16 mouse cellular contexts compared by ENCODE assay signal in genomic region chr8:107571486-107572135, GRCm38 (mm10). TPM values are rescaled to one million over a fixed set of nuclear protein-coding genes. Genes with fewer than 3 reads are reported as not detected.
DNase-seq lines count a peak whose midpoint lies in the region; ATAC-seq and TF ChIP-seq lines count a peak whose summit lies in the region.
"Had no signal": no experiment of that assay in that cellular context is flagged by ENCODE, and none has a peak within 500 bp of the region (broad histone marks: within the 10 kb centered on the region; RNA-seq: fewer than 3 reads in every experiment).

No protein-coding gene starts in this region.

- H3K4me1 ChIP-seq in embryonic fibroblast, embryonic 13.5 days (ENCODE audit: control insufficient read depth, insufficient read depth, low read length): 0 out of 2 replicates have a peak, but pooled peaks cover 3% of the 10 kb centered on the region
- H3K4me1 ChIP-seq in kidney, embryonic 16.5 days (ENCODE audit: insufficient read depth, low read length): no peaks in the 10 kb centered on the region
- H3K4me1 ChIP-seq: heart, embryonic 12.5 days had no signal

- 48% methylated on average over 7 of the region's 7 CpGs for WGBS in kidney, embryonic 16.5 days

- no peaks in the 10 kb centered on the region for H3K36me3 ChIP-seq in kidney, embryonic 16.5 days (ENCODE audit: insufficient read depth, low read length)
- H3K36me3 ChIP-seq: embryonic facial prominence, embryonic 10.5 days; heart, embryonic 12.5 days; hindbrain, embryonic 13.5 days; limb, embryonic 13.5 days; liver, embryonic 15.5 days had no signal

- 0 out of 2 replicates have a peak overlapping the region, but pooled peaks have one; percentile 7 for H3K27ac ChIP-seq in embryonic fibroblast, embryonic 13.5 days (ENCODE audit: insufficient read depth, low read length)
- no peak overlapping the region for H3K27ac ChIP-seq in kidney, embryonic 16.5 days (ENCODE audit: low read length)
- H3K27ac ChIP-seq: embryonic facial prominence, embryonic 10.5 days; hindbrain, embryonic 13.5 days; limb, embryonic 13.5 days; liver, embryonic 15.5 days had no signal

- H3K9ac ChIP-seq in kidney, embryonic 16.5 days (replicated peaks; ENCODE audit: low read length): no peak overlapping the region
- H3K9ac ChIP-seq: heart, embryonic 12.5 days; hindbrain, embryonic 13.5 days; limb, embryonic 13.5 days; liver, embryonic 15.5 days had no signal

- ATAC-seq in kidney, embryonic 16.5 days (ENCODE audit: low FRiP score, low TSS enrichment): peak; percentile 44; the same call in 1 of the 2 replicates
- ATAC-seq: forebrain, embryonic 14.5 days had no signal

- no peak overlapping the region for H3K4me2 ChIP-seq in kidney, embryonic 16.5 days (replicated peaks; ENCODE audit: low read depth, low read length)
- H3K4me2 ChIP-seq: heart, embryonic 12.5 days; hindbrain, embryonic 13.5 days; limb, embryonic 13.5 days; liver, embryonic 15.5 days had no signal

- intact Hi-C loops in left cerebral cortex, postnatal 14 days (cut with DNase I): no loop called here

- H3K4me3 ChIP-seq in embryonic fibroblast, embryonic 13.5 days (ENCODE audit: insufficient read depth, low read length): no peak overlapping the region
- H3K4me3 ChIP-seq in kidney, embryonic 16.5 days (ENCODE audit: low read length): no peak overlapping the region
- H3K4me3 ChIP-seq: embryonic facial prominence, embryonic 10.5 days; heart, embryonic 12.5 days; hindbrain, embryonic 13.5 days; limb, embryonic 13.5 days; liver, embryonic 15.5 days; myocyte had no signal

- peak; percentile 50 for DNase-seq in kidney, adult 11 months
- no peak for DNase-seq in kidney, postnatal 10 days
- DNase-seq in 416B (ENCODE audit: low read depth): peak; percentile 69
- no peak for DNase-seq in left cerebral cortex, postnatal 14 days (ENCODE audit: low spot score in 2 of 2)
- no peak for DNase-seq in left cerebral cortex, adult 18-20 months (ENCODE audit: low spot score in 2 of 2)
- no peak for DNase-seq in cerebellum, postnatal 36 days

- H3K9me3 ChIP-seq in kidney, embryonic 16.5 days (ENCODE audit: low read length): no peaks in the 10 kb centered on the region
- H3K9me3 ChIP-seq: embryonic facial prominence, embryonic 10.5 days; G1E; heart, embryonic 12.5 days; hindbrain, embryonic 13.5 days; limb, embryonic 13.5 days; liver, embryonic 15.5 days had no signal

- TF ChIP-seq POLR2A in embryonic fibroblast, embryonic 13.5 days (IDR thresholded peaks at IDR 0.05; ENCODE audit: low read depth, low read length): no peak

- no peaks in the 10 kb centered on the region for H3K27me3 ChIP-seq in kidney, embryonic 16.5 days (ENCODE audit: insufficient read depth, low read length)
- H3K27me3 ChIP-seq: heart, embryonic 12.5 days; hindbrain, embryonic 13.5 days; limb, embryonic 13.5 days; liver, embryonic 15.5 days had no signal

- no peak for TF ChIP-seq CTCF in embryonic fibroblast, embryonic 13.5 days (IDR thresholded peaks at IDR 0.05; ENCODE audit: borderline replicate concordance, insufficient read depth, low read length)

RNA-seq across cellular contexts. Expression of gene Psmd7, which starts 16.7 kb away (rescaled TPM):
- polyA plus RNA-seq in embryonic fibroblast, embryonic 13.5 days (2011; ENCODE audit: insufficient read length, low read depth, missing spikeins): 130 and 134 TPM in 2 replicates
- polyA plus RNA-seq in kidney, embryonic 16.5 days (2015; fragmentation: Nextera tagmentation; extraction: Ambion mirVana): 237 and 246 TPM in 2 replicates
- 100 to 1,000 TPM; 106 TPM for total RNA-seq in left cerebral cortex, postnatal 14 days (2021)
- 100 to 1,000 TPM; 109 to 110 TPM for total RNA-seq in left cerebral cortex, adult 18-20 months (2021)

Comparison
In these comparisons a context has a peak if more than half of its experiments do, and no peak if none do; other contexts are left out.
1. DNase-seq: peak in kidney, adult 11 months (single experiment) and 416B (single experiment); none in kidney, postnatal 10 days (single experiment), left cerebral cortex, postnatal 14 days (0 of 2), left cerebral cortex, adult 18-20 months (0 of 2) and cerebellum, postnatal 36 days (0 of 2).